Mouse (Mus musculus): ENCODE data around the gene Mrpl58.

DNA sequence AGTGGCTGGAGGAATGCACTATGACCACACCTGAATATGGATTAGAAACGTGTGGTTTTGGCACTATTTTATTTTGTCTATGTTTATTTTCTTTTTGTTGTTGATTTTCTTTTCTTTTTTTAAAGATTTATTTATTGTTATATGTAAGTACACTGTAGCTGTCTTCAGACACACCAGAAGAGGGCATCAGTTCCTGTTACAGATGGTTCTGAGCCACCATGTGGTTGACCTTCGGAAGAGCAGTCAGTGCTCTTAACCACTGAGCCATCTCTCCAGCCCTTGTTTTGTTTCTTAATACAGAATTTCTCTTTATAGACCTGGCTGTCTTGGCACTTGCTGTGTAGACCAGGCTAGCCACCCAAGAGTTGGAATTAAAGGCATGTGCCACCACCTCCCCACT, 30.8 kb upstream of the Mrpl58 start:
- TF ChIP-seq CTCF (IDR thresholded peaks at IDR 0.05; ENCODE audit: low read depth) = no peak
- no peak for TF ChIP-seq EP300 (IDR thresholded peaks at IDR 0.05; ENCODE audit: low read depth)

Measured in liver, embryonic 14.5 days (tissue).